ENCODE assay signal across 9 mouse cellular contexts in the genomic region with DNA sequence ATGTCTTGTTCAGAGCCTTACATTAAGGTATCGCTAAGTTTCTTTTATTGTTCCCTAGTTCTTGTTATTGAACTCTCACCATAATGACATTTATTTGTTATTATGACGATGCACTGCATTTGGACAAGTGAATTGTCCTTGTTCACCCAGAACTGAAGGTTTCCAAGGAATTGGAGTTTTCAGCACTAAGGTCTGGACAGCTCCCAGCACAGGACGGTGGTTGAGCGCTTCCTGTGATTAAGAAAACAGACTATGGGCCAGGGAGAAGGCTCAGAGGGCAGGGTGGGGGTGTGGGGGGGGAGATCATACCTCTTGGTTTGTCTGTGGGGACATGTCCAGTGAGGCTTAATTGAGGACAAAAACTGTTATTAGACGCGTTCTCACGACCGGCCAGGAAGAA.
DNase-seq lines count a peak whose midpoint lies in the region.
"Had no signal": no experiment of that assay in that cellular context is flagged by ENCODE, and none has a peak within 500 bp of the region (broad histone marks: within the 10 kb centered on the region; RNA-seq: fewer than 3 reads in every experiment).

No protein-coding gene starts in this region.

- intact Hi-C loops in left cerebral cortex, postnatal 25 days (cut with DNase I): no loop called here

- DNase-seq in adrenal gland, adult (ENCODE audit: inconsistent age in 2 of 2, low spot score in 1 of 2): peak; percentile 9 to 66
- DNase-seq in adrenal gland, adult 8-10 months: no peak
- DNase-seq in lung, postnatal 10 days: peak; percentile 26
- no peak for DNase-seq in lung, adult 18-20 months
- DNase-seq in embryo, embryonic 10.5 days (ENCODE audit: low spot score): peak; percentile 76
- peak; percentile 5 for DNase-seq in lung, postnatal 36 days
- no peak for DNase-seq in left cerebral cortex, postnatal 25 days (ENCODE audit: low spot score in 2 of 2)
- DNase-seq in thymus, postnatal 0 days (ENCODE audit: low spot score): no peak
- DNase-seq: spleen, adult 18-20 months had no signal

Comparison
In these comparisons a context has a peak if more than half of its experiments do, and no peak if none do; other contexts are left out.
1. DNase-seq: peak in adrenal gland, adult (2 of 2), lung, postnatal 10 days (single experiment), embryo, embryonic 10.5 days (single experiment) and lung, postnatal 36 days (single experiment); none in adrenal gland, adult 8-10 months (single experiment), lung, adult 18-20 months (0 of 2), left cerebral cortex, postnatal 25 days (0 of 2) and thymus, postnatal 0 days (single experiment).